Mouse (Mus musculus) hindbrain, embryonic 15.5 days (tissue): Measurements from ENCODE around the gene Tmed10. TPM values are rescaled to one million over a fixed set of nuclear protein-coding genes. Genes with fewer than 3 reads are reported as not detected.

ENCODE experiments used
- ATAC-seq: fragments of 200-750 bp; cut with Nextera tagmentation; 2 replicates; pipeline ENCODE4 v1.8.0; 2017; ENCODE audit warnings: low read depth, moderate number of reproducible peaks, moderate TSS enrichment; ENCODE audit not compliant: low FRiP score
- H3K27ac ChIP-seq: fragments of 300-500 bp; sonication (generic); replicated peaks from 2 replicates; pipeline ENCODE4 v1.5.1; 2015; ENCODE audit warnings: mild to moderate bottlenecking, inconsistent platforms
- H3K27me3 ChIP-seq: fragments of 300-500 bp; sonication (generic); 2 replicates; pipeline ENCODE4 v1.6.1; 2015; ENCODE audit warnings: control low read depth, inconsistent platforms
- H3K36me3 ChIP-seq: fragments of 300-500 bp; sonication (generic); 2 replicates; pipeline ENCODE4 v1.6.1; 2015; ENCODE audit warnings: control low read depth, inconsistent platforms
- H3K4me1 ChIP-seq: fragments of 300-500 bp; sonication (generic); replicated peaks from 2 replicates; pipeline ENCODE4 v1.6.1; 2015; ENCODE audit warnings: control low read depth, inconsistent platforms
- H3K4me2 ChIP-seq: fragments of 300-500 bp; sonication (generic); 2 replicates; pipeline ENCODE4 v1.6.1; 2015; ENCODE audit warnings: moderate library complexity, mild to moderate bottlenecking, inconsistent platforms
- H3K4me3 ChIP-seq: fragments of 300-500 bp; sonication (generic); 2 replicates; pipeline ENCODE4 v1.5.1; 2015; ENCODE audit warnings: mild to moderate bottlenecking, inconsistent platforms
- H3K9ac ChIP-seq: fragments of 300-500 bp; sonication (generic); 2 replicates; pipeline ENCODE4 v1.6.1; 2015; ENCODE audit warnings: inconsistent platforms
- H3K9me3 ChIP-seq: fragments of 300-500 bp; sonication (generic); 2 replicates; pipeline ENCODE4 v1.6.1; 2016; ENCODE audit warnings: control low read depth, inconsistent platforms
- WGBS: fragments of 180-500 bp; shearing (Covaris S2); methylation state at CpG from one replicate; pipeline ENCODE4 v1.1.7; 2015; 5-methylcytosine and 5-hydroxymethylcytosine counted together
- polyA plus RNA-seq: library from polyadenylated mRNA; unstranded; fragments of >200 nt; fragmentation: Nextera tagmentation; extraction: Ambion mirVana; gene quantifications from 2 replicates; pipeline ENCODE4 v1.2.1, GENCODE M21; 2015

Tmed10 gene
- polyA plus RNA-seq, 1 experiment from 2014 or later, result 186 TPM

DNA sequence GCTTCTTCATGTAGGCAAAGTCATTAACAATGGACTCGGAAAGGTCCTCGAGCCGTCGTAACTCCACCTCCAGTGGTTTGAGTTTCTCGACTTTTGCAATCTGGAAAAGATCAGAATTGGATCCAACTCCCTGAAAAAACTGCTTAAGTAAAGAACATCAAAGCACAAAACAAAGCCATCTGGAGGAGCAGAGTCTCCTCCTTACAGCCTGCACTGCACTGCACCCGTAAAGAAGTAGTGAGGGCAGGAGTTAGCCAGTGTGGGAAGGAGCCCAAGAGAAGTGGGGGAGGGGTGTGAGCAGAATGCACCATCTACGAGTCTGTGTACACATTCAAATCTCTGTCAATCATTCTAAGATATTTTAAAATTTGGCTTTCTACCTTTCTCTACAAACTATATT is 30.4 kb downstream of the Tmed10 start:
- Histone ChIP-seq H3K27ac (no peak overlapping the region), H3K4me2 (no peak overlapping the region), H3K4me1 (peaks cover 7% of the 10 kb centered on the region), H3K9ac (no peak overlapping the region), H3K36me3 (peaks cover 25% of the 10 kb centered on the region), H3K27me3 (no peaks in the 10 kb centered on the region), H3K4me3 (no peak overlapping the region), H3K9me3 (no peaks in the 10 kb centered on the region)
- ATAC-seq, result no peak
- 78% methylated on average over 7 of the region's 7 CpGs for WGBS

- 63% methylated on average over 4 of the region's 4 CpGs for WGBS
- Histone ChIP-seq H3K9ac (no peak overlapping the region), H3K4me3 (no peak overlapping the region), H3K36me3 (peaks cover 14% of the 10 kb centered on the region; the same call in 1 of the 2 replicates), H3K4me2 (no peak overlapping the region), H3K27me3 (no peaks in the 10 kb centered on the region), H3K9me3 (no peaks in the 10 kb centered on the region), H3K27ac (no peak overlapping the region), H3K4me1 (peaks cover 16% of the 10 kb centered on the region)
- no peak for ATAC-seq
Observed at GRCm38 (mm10) chr12:85342310-85342709, 32.3 kb downstream of the Tmed10 start.

GRCm38 (mm10) chr12:85341131-85341530 is 33.5 kb downstream of the Tmed10 start:
- no peak for ATAC-seq
- no peak overlapping the region for H3K4me3 ChIP-seq
- 66% methylated on average over 1 of the region's 1 CpGs for WGBS
- peaks cover 16% of the 10 kb centered on the region for H3K4me1 ChIP-seq
- no peak overlapping the region for H3K9ac ChIP-seq
- H3K36me3 ChIP-seq, result peaks cover 14% of the 10 kb centered on the region; the same call in 1 of the 2 replicates
- no peak overlapping the region for H3K27ac ChIP-seq
- H3K27me3 ChIP-seq, result no peaks in the 10 kb centered on the region
- no peaks in the 10 kb centered on the region for H3K9me3 ChIP-seq
- H3K4me2 ChIP-seq, result no peak overlapping the region

GRCm38 (mm10) chr12:85339947-85340346 is 34.7 kb downstream of the Tmed10 start:
- peaks cover 13% of the 10 kb centered on the region; the same call in 1 of the 2 replicates for H3K36me3 ChIP-seq
- no peaks in the 10 kb centered on the region for H3K27me3 ChIP-seq
- no peak overlapping the region for H3K9ac ChIP-seq
- ATAC-seq, result no peak
- 43% methylated on average over 4 of the region's 4 CpGs for WGBS
- no peak overlapping the region for H3K27ac ChIP-seq
- H3K4me3 ChIP-seq, result no peak overlapping the region
- peak overlapping the region; percentile 87 for H3K4me2 ChIP-seq
- H3K9me3 ChIP-seq, result no peaks in the 10 kb centered on the region
- H3K4me1 ChIP-seq, result peaks cover 16% of the 10 kb centered on the region

- under 1% methylated on average over 36 of the region's 36 CpGs for WGBS
- ATAC-seq, result peak; percentile 93
Observed at GRCm38 (mm10) chr12:85339243-85339729, 35.4 kb downstream of the Tmed10 start, which contains the start of gene Nek9. Gene Nek9 (minus strand): TSS chr12:85339362.

DNA sequence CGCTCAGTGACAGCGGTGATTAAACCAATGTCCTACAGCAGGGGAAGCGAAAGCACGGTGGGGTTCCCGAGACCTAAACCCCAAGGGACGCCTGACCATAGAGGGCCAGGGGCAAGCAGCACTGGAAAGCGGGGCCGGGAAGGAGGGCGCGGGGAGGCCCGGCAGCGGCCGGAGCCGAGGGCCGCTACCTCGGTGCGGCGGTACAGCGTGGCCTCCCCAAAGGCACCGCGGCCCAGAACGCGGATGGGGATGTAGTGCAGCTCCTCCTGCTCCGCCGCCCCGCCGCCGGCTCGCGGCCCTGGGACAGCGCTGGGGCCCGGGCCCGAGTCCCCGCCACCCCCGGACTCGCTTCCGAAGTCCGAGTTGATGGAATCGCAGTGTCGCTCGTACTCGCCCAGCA is 35.8 kb downstream of the Tmed10 start:
- peak overlapping the region; percentile 86 for H3K27ac ChIP-seq
- WGBS, result under 1% methylated on average over 42 of the region's 42 CpGs
- H3K36me3 ChIP-seq, result peaks cover 15% of the 10 kb centered on the region
- H3K9me3 ChIP-seq, result no peaks in the 10 kb centered on the region
- peaks cover 16% of the 10 kb centered on the region for H3K4me1 ChIP-seq
- H3K4me3 ChIP-seq, result peak overlapping the region; percentile 91
- peak; percentile 70 for ATAC-seq
- no peaks in the 10 kb centered on the region for H3K27me3 ChIP-seq
- H3K9ac ChIP-seq, result peak overlapping the region; percentile 89
- H3K4me2 ChIP-seq, result peak overlapping the region; percentile 87

More at GRCm38 (mm10) chr12:85339243-85339729, 35.4 kb downstream of the Tmed10 start, which contains the start of gene Nek9:
- peaks cover 15% of the 10 kb centered on the region for H3K36me3 ChIP-seq
- H3K4me2 ChIP-seq, result peak within 1 kb of the TSS; percentile 87
- H3K9ac ChIP-seq, result peak within 1 kb of the TSS; percentile 89
- peaks cover 16% of the 10 kb centered on the region for H3K4me1 ChIP-seq
- H3K27ac ChIP-seq, result peak within 1 kb of the TSS; percentile 86
- peak within 1 kb of the TSS; percentile 91 for H3K4me3 ChIP-seq
- H3K9me3 ChIP-seq, result no peaks in the 10 kb centered on the region
- H3K27me3 ChIP-seq, result no peaks in the 10 kb centered on the region

DNA sequence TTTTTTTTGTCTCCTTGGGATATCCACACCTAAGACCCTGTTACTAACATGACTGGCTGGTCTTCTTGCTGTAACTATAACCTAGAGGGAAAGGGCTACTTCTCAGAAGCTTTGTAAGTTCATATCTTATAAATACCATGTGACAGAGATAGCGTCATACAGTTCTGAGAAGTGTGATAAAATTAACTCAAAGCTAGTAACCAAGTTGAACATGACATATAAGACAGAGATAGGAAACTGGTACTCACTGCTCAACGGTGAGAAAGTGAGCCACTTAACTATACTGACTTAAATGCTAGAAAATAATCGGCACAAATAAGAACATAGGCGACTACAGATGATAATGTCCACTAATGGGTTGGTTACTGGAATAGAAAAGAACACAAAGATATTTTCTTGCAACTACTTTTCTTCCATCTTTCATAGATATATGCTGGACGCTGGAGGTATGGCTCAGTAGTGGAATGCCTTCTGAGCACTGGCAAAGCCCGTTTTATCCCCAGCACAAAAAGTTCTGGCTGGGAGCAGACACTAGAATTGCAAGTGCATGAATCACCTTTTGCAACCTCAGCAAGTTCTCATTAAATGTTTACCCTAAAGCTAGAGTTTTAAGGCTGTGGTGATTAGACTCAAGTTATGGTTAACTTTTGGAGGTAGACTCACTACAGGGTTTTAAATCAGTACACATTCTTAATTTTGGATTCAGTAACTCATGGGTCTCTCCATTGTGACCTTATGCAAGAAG is 36.9 kb downstream of the Tmed10 start:
- H3K27ac ChIP-seq, result no peak overlapping the region
- H3K4me2 ChIP-seq, result peak overlapping the region; percentile 87
- H3K36me3 ChIP-seq, result peaks cover 20% of the 10 kb centered on the region
- H3K27me3 ChIP-seq, result no peaks in the 10 kb centered on the region
- ATAC-seq, result no peak
- no peaks in the 10 kb centered on the region for H3K9me3 ChIP-seq
- H3K9ac ChIP-seq, result no peak overlapping the region
- WGBS, result 84% methylated on average over 6 of the region's 6 CpGs
- H3K4me3 ChIP-seq, result peak overlapping the region; percentile 91
- peaks cover 16% of the 10 kb centered on the region for H3K4me1 ChIP-seq

DNA sequence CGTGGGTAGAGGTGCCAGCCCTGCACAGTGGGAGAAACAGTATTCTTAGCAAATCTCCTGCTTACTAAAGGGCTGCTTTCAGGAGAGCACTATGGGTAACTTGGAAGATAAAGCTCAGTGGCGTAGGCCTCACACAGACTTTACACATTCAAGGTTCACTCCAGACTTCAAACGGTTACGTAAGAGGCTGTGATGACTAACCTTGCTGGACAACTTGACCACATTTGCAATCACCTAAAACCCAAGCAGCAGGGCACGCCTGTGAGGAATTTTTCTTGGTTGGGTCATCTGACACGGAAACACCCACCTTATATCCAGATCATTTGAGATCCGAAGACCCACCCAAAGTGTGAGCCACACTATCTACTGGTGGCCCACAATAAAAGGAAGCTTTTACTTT is 44.5 kb downstream of the Tmed10 start:
- Histone ChIP-seq H3K27ac (no peak overlapping the region), H3K9me3 (no peaks in the 10 kb centered on the region), H3K4me3 (no peak overlapping the region), H3K4me2 (no peak overlapping the region), H3K4me1 (no peaks in the 10 kb centered on the region), H3K36me3 (peaks cover 71% of the 10 kb centered on the region), H3K9ac (no peak overlapping the region), H3K27me3 (no peaks in the 10 kb centered on the region)
- 92% methylated on average over 7 of the region's 7 CpGs for WGBS
- no peak for ATAC-seq

- Histone ChIP-seq H3K27ac (no peak overlapping the region), H3K9ac (no peak overlapping the region), H3K4me1 (no peaks in the 10 kb centered on the region), H3K4me2 (no peak overlapping the region), H3K9me3 (no peaks in the 10 kb centered on the region), H3K27me3 (no peaks in the 10 kb centered on the region), H3K36me3 (peaks cover 83% of the 10 kb centered on the region), H3K4me3 (no peak overlapping the region)
- 73% methylated on average over 3 of the region's 3 CpGs for WGBS
- no peak for ATAC-seq
Observed at GRCm38 (mm10) chr12:85308651-85309050, 66.0 kb downstream of the Tmed10 start.

DNA sequence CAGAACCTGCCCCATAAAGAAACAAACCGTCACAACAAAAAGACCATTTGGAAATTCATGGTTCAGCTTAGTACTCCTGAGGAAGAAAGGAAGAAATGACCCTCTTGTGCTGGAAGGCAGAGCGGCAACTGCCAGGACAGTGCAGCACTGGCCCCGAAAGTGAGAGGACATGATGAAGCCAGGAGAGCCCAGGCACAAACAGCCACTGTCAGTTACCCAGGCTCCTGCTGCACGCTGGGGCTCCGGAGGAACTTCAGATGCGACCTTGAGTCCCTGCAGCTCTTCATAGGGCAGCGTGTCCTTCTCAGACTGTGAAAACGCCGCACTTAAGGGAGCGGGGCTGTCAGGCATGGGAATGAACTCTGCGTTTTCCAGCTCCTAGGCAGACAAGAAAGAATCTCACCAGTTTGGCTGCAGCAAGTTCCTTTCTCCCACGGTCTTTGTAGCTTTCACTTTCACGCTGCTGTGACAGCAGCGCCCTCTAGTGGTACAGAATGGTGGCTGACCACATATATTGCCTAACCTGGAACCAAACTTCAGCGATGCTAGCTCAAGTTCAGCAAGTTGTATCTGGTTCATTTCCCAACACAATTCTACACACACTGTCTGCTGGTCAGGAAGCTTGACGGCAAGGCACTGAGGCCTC is 69.3 kb downstream of the Tmed10 start:
- no peak overlapping the region for H3K4me2 ChIP-seq
- ATAC-seq, result peak; percentile 45; the same call in 1 of the 2 replicates
- no peaks in the 10 kb centered on the region for H3K9me3 ChIP-seq

DNA sequence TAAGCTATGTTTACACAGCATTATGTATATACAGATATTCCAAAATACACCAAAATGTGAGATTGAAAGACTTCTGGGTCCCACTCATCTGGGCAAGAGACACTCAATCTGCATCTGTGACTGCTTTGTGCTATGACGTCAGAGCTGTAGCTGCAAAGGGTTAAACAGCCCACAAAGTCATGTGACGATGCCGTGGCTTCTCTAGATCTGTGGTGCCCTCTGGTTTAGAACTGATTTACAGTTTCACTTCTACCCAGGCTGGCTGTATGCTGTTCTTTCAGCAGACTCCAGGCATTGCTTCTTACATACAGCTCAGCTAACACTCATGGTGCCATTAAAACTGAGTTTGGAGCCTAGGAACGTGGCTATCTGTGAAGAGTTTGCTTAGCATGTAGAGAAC is 69.9 kb downstream of the Tmed10 start:
- no peak overlapping the region for H3K27ac ChIP-seq
- no peak overlapping the region for H3K9ac ChIP-seq
- ATAC-seq, result no peak
- H3K36me3 ChIP-seq, result peaks cover 76% of the 10 kb centered on the region
- no peaks in the 10 kb centered on the region for H3K9me3 ChIP-seq
- no peaks in the 10 kb centered on the region for H3K27me3 ChIP-seq
- WGBS, result 79% methylated on average over 4 of the region's 4 CpGs
- no peak overlapping the region for H3K4me3 ChIP-seq
- H3K4me1 ChIP-seq, result no peaks in the 10 kb centered on the region
- no peak overlapping the region for H3K4me2 ChIP-seq

More for the DNA sequence above, 69.3 kb downstream of the Tmed10 start:
- H3K4me1 ChIP-seq, result no peaks in the 10 kb centered on the region
- no peak overlapping the region for H3K4me3 ChIP-seq
- H3K27ac ChIP-seq, result 0 out of 2 replicates have a peak overlapping the region, but pooled peaks have one; percentile 35
- H3K36me3 ChIP-seq, result peaks cover 78% of the 10 kb centered on the region
- WGBS, result 50% methylated on average over 16 of the region's 16 CpGs
- no peak overlapping the region for H3K9ac ChIP-seq
- no peaks in the 10 kb centered on the region for H3K27me3 ChIP-seq

- Histone ChIP-seq H3K9ac (no peak overlapping the region), H3K27ac (no peak overlapping the region), H3K36me3 (peaks cover 67% of the 10 kb centered on the region), H3K27me3 (no peaks in the 10 kb centered on the region), H3K9me3 (no peaks in the 10 kb centered on the region), H3K4me1 (no peaks in the 10 kb centered on the region), H3K4me3 (no peak overlapping the region), H3K4me2 (no peak overlapping the region)
- 87% methylated on average over 2 of the region's 2 CpGs for WGBS
- ATAC-seq, result no peak
Observed at GRCm38 (mm10) chr12:85303256-85303655, 71.4 kb downstream of the Tmed10 start.
